Mouse (Mus musculus) MEL (cell line): ENCODE measurements around the gene Slc41a3.

Experiments
- CTCF ChIP-seq, 3 experiments: IDR thresholded peaks in 2 of 3; conservative IDR thresholded peaks in 1 of 3; 2 replicates each; pipeline ENCODE4 v1.5.1; 2011 to 2012; ENCODE audit warnings: low read length in 3 of 3, low read depth in 2 of 3, mild to moderate bottlenecking in 2 of 3, improper control_type of control experiment in 1 of 3, inconsistent platforms in 1 of 3, mixed read lengths in 1 of 3, moderate library complexity in 1 of 3; ENCODE audit not compliant: control insufficient read depth in 1 of 3, insufficient read depth in 1 of 3, poor library complexity in 1 of 3, severe bottlenecking in 1 of 3
- GATA1 ChIP-seq: IDR thresholded peaks from 2 replicates; pipeline ENCODE4 v1.6.1; 2011; ENCODE audit warnings: low read depth, low read length, improper control_type of control experiment
- KAT2A ChIP-seq: conservative IDR thresholded peaks from 2 replicates; pipeline ENCODE4 v1.6.1; 2012; ENCODE audit warnings: low read depth, low read length, improper control_type of control experiment, inconsistent platforms
- POLR2A ChIP-seq, 2 experiments: IDR thresholded peaks; 2 replicates each; pipeline ENCODE4 v1.6.1; 2011 to 2012; ENCODE audit warnings: low read length in 2 of 2, mild to moderate bottlenecking in 2 of 2, control low read depth in 1 of 2, improper control_type of control experiment in 1 of 2, low read depth in 1 of 2, moderate library complexity in 1 of 2; ENCODE audit not compliant: control insufficient read depth in 1 of 2, insufficient read depth in 1 of 2, poor library complexity in 1 of 2

DNA sequence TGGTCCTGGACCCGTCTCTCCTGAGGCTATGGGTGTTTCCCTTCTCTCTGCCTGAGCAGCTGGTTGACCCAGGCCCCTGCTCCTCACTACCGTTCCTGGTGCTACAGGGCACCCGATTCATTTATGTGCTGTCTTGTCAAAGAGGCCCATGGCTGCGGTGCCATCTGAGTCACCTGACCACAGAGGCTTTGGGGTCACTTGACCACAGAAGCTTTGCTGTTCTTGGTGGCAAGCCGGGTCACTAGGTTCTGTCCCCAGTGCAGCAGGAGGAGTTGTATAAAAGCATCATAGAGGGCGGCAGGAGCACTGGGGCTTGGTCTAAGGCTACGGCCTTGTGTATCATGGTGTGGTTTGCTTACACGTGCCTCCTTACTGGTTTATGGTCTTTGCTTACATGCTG, 8.8 kb downstream of the Slc41a3 start:
- no peak for TF ChIP-seq CTCF (IDR thresholded peaks at IDR 0.05 in 2 of 3, conservative IDR thresholded peaks at IDR 0.05 in 1 of 3; ENCODE audit: control insufficient read depth in 1 of 3, insufficient read depth in 1 of 3, low read depth in 2 of 3, low read length in 3 of 3, poor library complexity in 1 of 3, severe bottlenecking in 1 of 3)
- no peak for TF ChIP-seq KAT2A
- TF ChIP-seq POLR2A (IDR thresholded peaks at IDR 0.05; ENCODE audit: control insufficient read depth in 1 of 2, insufficient read depth in 1 of 2, low read depth in 1 of 2, low read length in 2 of 2, poor library complexity in 1 of 2), result no peak
- TF ChIP-seq GATA1, result no peak
